Comparison of ENCODE assay signal across 8 mouse cellular contexts in genomic region chr14:39532689-39533088, GRCm38 (mm10). TPM values are rescaled to one million over a fixed set of nuclear protein-coding genes. Genes with fewer than 3 reads are reported as not detected.
DNase-seq lines count a peak whose midpoint lies in the region; ATAC-seq and TF ChIP-seq lines count a peak whose summit lies in the region.

No protein-coding gene starts in this region.

- no peaks in the 10 kb centered on the region for H3K79me2 ChIP-seq in CH12.LX (replicated peaks; ENCODE audit: control insufficient read depth, extremely low read depth, insufficient read depth, poor library complexity, severe bottlenecking)

- in situ Hi-C loops in CH12.LX (cut with MboI; ENCODE audit: low pct_ligation_motif_present, low pct_unique_long_range_greater_than_20kb, low sequenced_read_pairs): no loop called here

- H3K36me3 ChIP-seq in CH12.LX (replicated peaks in 1 of 2; ENCODE audit: control insufficient read depth in 1 of 2, insufficient read depth in 1 of 2, low read length in 1 of 2): no peaks in the 10 kb centered on the region
- H3K36me3 ChIP-seq in forebrain, embryonic 11.5 days (ENCODE audit: control insufficient read depth, insufficient read depth, low read length): no peaks in the 10 kb centered on the region

- WGBS in forebrain, embryonic 11.5 days: 20% methylated on average over 2 of the region's 2 CpGs

- H3K9ac ChIP-seq in CH12.LX (ENCODE audit: insufficient read depth, low read depth): no peak overlapping the region
- H3K9ac ChIP-seq in forebrain, embryonic 11.5 days (ENCODE audit: low read length): no peak overlapping the region

- H3K4me3 ChIP-seq in CH12.LX (replicated peaks in 1 of 3; ENCODE audit: low read depth in 2 of 3, low read length in 2 of 3, poor library complexity in 1 of 3): no peak overlapping the region
- no peak overlapping the region for H3K4me3 ChIP-seq in forebrain, embryonic 11.5 days (ENCODE audit: low read depth, low read length)

- peaks cover 27% of the 10 kb centered on the region for H3K9me3 ChIP-seq in CH12.LX (replicated peaks; ENCODE audit: low read length)
- H3K9me3 ChIP-seq in forebrain, embryonic 11.5 days (ENCODE audit: control insufficient read depth, low read length): no peaks in the 10 kb centered on the region

- TF ChIP-seq CTCF in CH12.LX (conservative IDR thresholded peaks at IDR 0.05 in 1 of 2, IDR thresholded peaks at IDR 0.05 in 1 of 2; ENCODE audit: low read depth in 2 of 2, low read length in 2 of 2): peak in 1 of 2 experiments; percentile 29; a peak in 1 of 4 replicates

- TF ChIP-seq RAD21 in CH12.LX (IDR thresholded peaks at IDR 0.05; ENCODE audit: low read depth, low read length): peak; percentile 33

- no peak for TF ChIP-seq EP300 in CH12.LX (IDR thresholded peaks at IDR 0.05; ENCODE audit: low read length)

- no peak overlapping the region for H3K27ac ChIP-seq in CH12.LX (ENCODE audit: insufficient read depth, low read depth)
- H3K27ac ChIP-seq in forebrain, embryonic 11.5 days (ENCODE audit: low read depth, low read length): no peak overlapping the region

- peak; percentile 70 for ATAC-seq in forebrain, embryonic 11.5 days (replicated peaks; ENCODE audit: low FRiP score)

- H3K4me2 ChIP-seq in CH12.LX (ENCODE audit: insufficient read depth, low read depth, poor library complexity, severe bottlenecking): no peak overlapping the region
- no peak overlapping the region for H3K4me2 ChIP-seq in forebrain, embryonic 11.5 days (ENCODE audit: low read depth, low read length, severe bottlenecking)

- no peaks in the 10 kb centered on the region for H3K27me3 ChIP-seq in CH12.LX (replicated peaks)
- no peaks in the 10 kb centered on the region for H3K27me3 ChIP-seq in forebrain, embryonic 11.5 days (ENCODE audit: control insufficient read depth, insufficient read depth, low read length)

- dilution Hi-C loops in CH12.LX (cut with MboI; ENCODE audit: extremely low pct_ligation_motif_present, extremely low pct_unique_long_range_greater_than_20kb, low sequenced_read_pairs): no loop called here

- intact Hi-C loops in heart, postnatal 36 days (cut with DNase I): loop anchor here (5.0 to 10.0 kb wide), 3 partner anchors 1260 to 1502 kb away; partner anchors contain the start of gene Sh2d4b

- no peaks in the 10 kb centered on the region for H3K4me1 ChIP-seq in CH12.LX (ENCODE audit: control insufficient read depth in 1 of 2, insufficient read depth in 2 of 2)
- H3K4me1 ChIP-seq in forebrain, embryonic 11.5 days (replicated peaks; ENCODE audit: control insufficient read depth, insufficient read depth, low read length): no peaks in the 10 kb centered on the region

- DNase-seq in heart, postnatal 4 days: peak; percentile 14
- no peak for DNase-seq in heart, postnatal 36 days
- no peak for DNase-seq in CH12.LX (ENCODE audit: extremely low read depth)
- DNase-seq in adrenal gland, adult 8-10 months: peak; percentile 1
- DNase-seq in forebrain, embryonic 11.5 days (ENCODE audit: low spot score): peak; percentile 57
- DNase-seq in layer of hippocampus, postnatal 10 days (ENCODE audit: low spot score in 2 of 2): peak; percentile 23 to 36
- peak; percentile 61 for DNase-seq in retina, postnatal 7 days (ENCODE audit: low read depth, low spot score)
- DNase-seq in T-cell, adult 2 months (ENCODE audit: low spot score): no peak

- no peak for TF ChIP-seq POLR2A in CH12.LX (IDR thresholded peaks at IDR 0.05; ENCODE audit: low read depth, low read length)

TF ChIP-seq in CH12.LX, 34 proteins besides CTCF, POLR2A, EP300 and RAD21:
- TF ChIP-seq MYC (IDR thresholded peaks at IDR 0.05; ENCODE audit: low read depth, low read length): no peak

RNA-seq across cellular contexts. Expression of gene Nrg3, which starts 59.8 kb away (rescaled TPM):
- not detected for total RNA-seq in heart, postnatal 4 days (2021)
- total RNA-seq in heart, postnatal 36 days (2021): not detected
- total RNA-seq in CH12.LX (2012; rRNA removed): not detected in 2 replicates
- total RNA-seq in CH12.LX (2014; rRNA removed): not detected in 2 replicates
- not detected in 2 replicates for polyA plus RNA-seq in CH12.LX (2012; ENCODE audit: insufficient read length, low read depth)
- total RNA-seq in adrenal gland, adult 8-10 months (2022): 10 to 100 TPM in 1 of 4 experiments, 1 to 10 TPM in 3; 3.7 to 10.8 (median 6.6) TPM
- polyA plus RNA-seq in forebrain, embryonic 11.5 days (2014; fragmentation: Nextera tagmentation; extraction: Ambion mirVana): 1.9 and 2.1 TPM in 2 replicates
- total RNA-seq in layer of hippocampus, postnatal 10 days (2021): 10 to 100 TPM; 73.0 to 77.2 TPM

Comparison
In these comparisons a context has a peak if more than half of its experiments do, and no peak if none do; other contexts are left out.
1. DNase-seq: peak in heart, postnatal 4 days (single experiment), adrenal gland, adult 8-10 months (single experiment), forebrain, embryonic 11.5 days (single experiment), layer of hippocampus, postnatal 10 days (2 of 2) and retina, postnatal 7 days (single experiment); none in heart, postnatal 36 days (0 of 2), CH12.LX (single experiment) and T-cell, adult 2 months (single experiment).
2. RNA of gene Nrg3, which starts 59.8 kb away (total RNA-seq): 73.0 to 77.2 TPM in layer of hippocampus, postnatal 10 days; 3.7 to 10.8 TPM in adrenal gland, adult 8-10 months, not detected in heart, postnatal 4 days, not detected in heart, postnatal 36 days and not detected in CH12.LX; every median in the first group is over 4 times any median in the second.